Mouse (Mus musculus): ENCODE results near the gene Klk13. TPM values are rescaled to one million over a fixed set of nuclear protein-coding genes. Genes with fewer than 3 reads are reported as not detected.

The Klk13 gene
- polyA plus RNA-seq, 1 experiment from 2014 or later, result 3.0 TPM

GRCm38 (mm10) chr7:43775311-43776057, 63.1 kb downstream of the Klk13 start:
- WGBS, result 49% methylated on average over 6 of the region's 7 CpGs
- Histone ChIP-seq H3K4me1 (ENCODE audit: control insufficient read depth, insufficient read depth, low read length) (0 out of 2 replicates have a peak, but pooled peaks cover 2% of the 10 kb centered on the region), H3K9ac (ENCODE audit: low read depth, low read length) (no peak overlapping the region), H3K9me3 (ENCODE audit: control insufficient read depth, low read length) (no peaks in the 10 kb centered on the region), H3K36me3 (ENCODE audit: control insufficient read depth, insufficient read depth, low read length) (no peaks in the 10 kb centered on the region), H3K27ac (replicated peaks; ENCODE audit: low read depth, low read length) (no peak overlapping the region), H3K4me2 (ENCODE audit: low read depth, low read length) (no peak overlapping the region), H3K27me3 (replicated peaks; ENCODE audit: control insufficient read depth, insufficient read depth, low read length) (no peaks in the 10 kb centered on the region), H3K4me3 (ENCODE audit: low read depth, low read length) (no peak overlapping the region)
- no peak for DNase-seq (ENCODE audit: low spot score)
- ATAC-seq (ENCODE audit: low read depth), result peak; percentile 71

GRCm38 (mm10) chr7:43776506-43776905, 64.1 kb downstream of the Klk13 start:
- 78% methylated on average over 5 of the region's 5 CpGs for WGBS
- ATAC-seq (ENCODE audit: low read depth), result no peak
- H3K4me3 ChIP-seq (ENCODE audit: low read depth, low read length), result no peak overlapping the region
- no peak overlapping the region for H3K9ac ChIP-seq (ENCODE audit: low read depth, low read length)
- no peak overlapping the region for H3K4me2 ChIP-seq (ENCODE audit: low read depth, low read length)
- no peaks in the 10 kb centered on the region for H3K36me3 ChIP-seq (ENCODE audit: control insufficient read depth, insufficient read depth, low read length)
- H3K27me3 ChIP-seq (replicated peaks; ENCODE audit: control insufficient read depth, insufficient read depth, low read length), result no peaks in the 10 kb centered on the region
- no peak overlapping the region for H3K27ac ChIP-seq (replicated peaks; ENCODE audit: low read depth, low read length)
- 0 out of 2 replicates have a peak, but pooled peaks cover 2% of the 10 kb centered on the region for H3K4me1 ChIP-seq (ENCODE audit: control insufficient read depth, insufficient read depth, low read length)
- H3K9me3 ChIP-seq (ENCODE audit: control insufficient read depth, low read length), result no peaks in the 10 kb centered on the region
- no peak for DNase-seq (ENCODE audit: low spot score)

Other genes with a start within 250 kb of the Klk13 start
- 3.1 and 3.8 TPM in 2 replicates for gene Vsig10l, start 249.4 kb upstream of the Klk13 start, polyA plus RNA-seq (2014; fragmentation: Nextera tagmentation; extraction: Ambion mirVana)
- 0.56 and 0.75 TPM in 2 replicates for gene Iglon5, start 222.5 kb upstream of the Klk13 start, polyA plus RNA-seq (2014; fragmentation: Nextera tagmentation; extraction: Ambion mirVana)
- gene 4931406B18Rik, start 206.6 kb upstream of the Klk13 start, polyA plus RNA-seq (2014; fragmentation: Nextera tagmentation; extraction: Ambion mirVana), result not detected in 2 replicates
- 2.5 and 2.8 TPM in 2 replicates for gene Cd33, start 168.1 kb upstream of the Klk13 start, polyA plus RNA-seq (2014; fragmentation: Nextera tagmentation; extraction: Ambion mirVana)
- gene Zfp658, start 150.3 kb upstream of the Klk13 start, polyA plus RNA-seq (2014; fragmentation: Nextera tagmentation; extraction: Ambion mirVana), result 2.7 and 3.3 TPM in 2 replicates
- 13.0 and 14.4 TPM in 2 replicates for gene Zfp719, start 133.0 kb upstream of the Klk13 start, polyA plus RNA-seq (2014; fragmentation: Nextera tagmentation; extraction: Ambion mirVana)
- 0.39 and 0.47 TPM in 2 replicates for gene Zfp819, start 105.4 kb upstream of the Klk13 start, polyA plus RNA-seq (2014; fragmentation: Nextera tagmentation; extraction: Ambion mirVana)
- not detected in 2 replicates for gene Ceacam18, start 77.9 kb upstream of the Klk13 start, polyA plus RNA-seq (2014; fragmentation: Nextera tagmentation; extraction: Ambion mirVana)
- 0.68 and 0.88 TPM in 2 replicates for gene Siglece, start 52.4 kb upstream of the Klk13 start, polyA plus RNA-seq (2014; fragmentation: Nextera tagmentation; extraction: Ambion mirVana)
- 10.5 and 12.2 TPM in 2 replicates for gene Ctu1, start 40.6 kb upstream of the Klk13 start, polyA plus RNA-seq (2014; fragmentation: Nextera tagmentation; extraction: Ambion mirVana)
- 0.22 TPM in 1 of 2 replicates, not detected in the other for gene Klk14, start 22.1 kb upstream of the Klk13 start, polyA plus RNA-seq (2014; fragmentation: Nextera tagmentation; extraction: Ambion mirVana)
- gene Klk12, start 56.3 kb downstream of the Klk13 start, polyA plus RNA-seq (2014; fragmentation: Nextera tagmentation; extraction: Ambion mirVana), result 0.37 and 0.65 TPM in 2 replicates
- 3.2 and 5.3 TPM in 2 replicates for gene Klk11, start 62.0 kb downstream of the Klk13 start, polyA plus RNA-seq (2014; fragmentation: Nextera tagmentation; extraction: Ambion mirVana)
- 8.8 and 17.2 TPM in 2 replicates for gene Klk10, start 68.5 kb downstream of the Klk13 start, polyA plus RNA-seq (2014; fragmentation: Nextera tagmentation; extraction: Ambion mirVana)
- gene Klk9, start 79.3 kb downstream of the Klk13 start, polyA plus RNA-seq (2014; fragmentation: Nextera tagmentation; extraction: Ambion mirVana), result 0.28 and 0.49 TPM in 2 replicates
- 25.7 and 27.4 TPM in 2 replicates for gene Klk8, start 85.0 kb downstream of the Klk13 start, polyA plus RNA-seq (2014; fragmentation: Nextera tagmentation; extraction: Ambion mirVana)
- 1.1 and 1.6 TPM in 2 replicates for gene Klk7, start 98.7 kb downstream of the Klk13 start, polyA plus RNA-seq (2014; fragmentation: Nextera tagmentation; extraction: Ambion mirVana)
- gene Klk6, start 111.9 kb downstream of the Klk13 start, polyA plus RNA-seq (2014; fragmentation: Nextera tagmentation; extraction: Ambion mirVana), result 0.18 and 0.42 TPM in 2 replicates
- gene Klk5, start 129.4 kb downstream of the Klk13 start, polyA plus RNA-seq (2014; fragmentation: Nextera tagmentation; extraction: Ambion mirVana), result 1.3 and 1.6 TPM in 2 replicates
- 0.14 TPM in 1 of 2 replicates, not detected in the other for gene Klk4, start 168.6 kb downstream of the Klk13 start, polyA plus RNA-seq (2014; fragmentation: Nextera tagmentation; extraction: Ambion mirVana)
- not detected in 2 replicates for gene Klk15, start 221.2 kb downstream of the Klk13 start, polyA plus RNA-seq (2014; fragmentation: Nextera tagmentation; extraction: Ambion mirVana)
- not detected in 2 replicates for gene Klk1b8, start 238.1 kb downstream of the Klk13 start, polyA plus RNA-seq (2014; fragmentation: Nextera tagmentation; extraction: Ambion mirVana)